Mouse (Mus musculus): Measurements from ENCODE around the gene Med18. TPM values are rescaled to one million over a fixed set of nuclear protein-coding genes. Genes with fewer than 3 reads are reported as not detected.
"Not testable (repeated sequence)": the region's sequence is repeated elsewhere in the genome, so short reads cannot be mapped to it uniquely, and the experiment has no call there.

Med18 gene
- polyA plus RNA-seq, 1 experiment from 2014 or later = 41.8 TPM

- no peaks in the 10 kb centered on the region for H3K9me3 ChIP-seq
- 90% methylated on average over 10 of the region's 10 CpGs for WGBS
- DNase-seq (ENCODE audit: extremely low spot score, low spot score) = no peak
- no peaks in the 10 kb centered on the region for H3K27me3 ChIP-seq (ENCODE audit: poor library complexity, severe bottlenecking)
- H3K4me3 ChIP-seq = no peak overlapping the region
- H3K27ac ChIP-seq = no peak overlapping the region
- no peaks in the 10 kb centered on the region for H3K4me1 ChIP-seq
- peaks cover 58% of the 10 kb centered on the region for H3K36me3 ChIP-seq (replicated peaks)
Measured at GRCm38 (mm10) chr4:132492178-132493060, 28.7 kb upstream of the Med18 start.

DNA sequence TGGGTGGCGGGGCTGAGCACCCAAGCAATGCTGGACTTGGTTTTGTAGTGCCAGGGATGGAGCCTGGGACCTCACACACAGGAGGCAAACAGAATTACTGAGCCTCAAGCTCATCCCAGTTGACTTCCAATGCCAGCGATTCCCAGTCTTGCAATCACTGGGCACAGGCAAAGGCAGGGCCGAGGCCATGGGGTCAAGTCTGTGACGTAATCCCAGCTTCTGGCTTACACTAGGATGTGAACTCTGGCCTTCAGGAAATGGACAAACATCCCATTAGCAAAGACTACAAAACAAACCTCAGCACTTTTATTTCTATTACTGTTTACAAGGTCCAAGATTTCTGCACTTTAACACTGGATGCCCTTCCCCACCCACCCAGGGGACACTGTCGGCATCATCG is 28.0 kb upstream of the Med18 start:
- WGBS = 90% methylated on average over 6 of the region's 6 CpGs
- DNase-seq (ENCODE audit: extremely low spot score, low spot score) = no peak
- H3K4me1 ChIP-seq = no peaks in the 10 kb centered on the region
- peaks cover 52% of the 10 kb centered on the region for H3K36me3 ChIP-seq (replicated peaks)
- no peak overlapping the region for H3K27ac ChIP-seq
- no peaks in the 10 kb centered on the region for H3K27me3 ChIP-seq (ENCODE audit: poor library complexity, severe bottlenecking)
- no peaks in the 10 kb centered on the region for H3K9me3 ChIP-seq
- H3K4me3 ChIP-seq = no peak overlapping the region

- no peak for DNase-seq (ENCODE audit: extremely low spot score, low spot score)
- 92% methylated on average over 8 of the region's 8 CpGs for WGBS
- H3K9me3 ChIP-seq = no peaks in the 10 kb centered on the region
- no peak overlapping the region for H3K4me3 ChIP-seq
- H3K27me3 ChIP-seq (ENCODE audit: poor library complexity, severe bottlenecking) = no peaks in the 10 kb centered on the region
- no peak overlapping the region for H3K27ac ChIP-seq
- peaks cover 45% of the 10 kb centered on the region for H3K36me3 ChIP-seq (replicated peaks)
- H3K4me1 ChIP-seq = no peaks in the 10 kb centered on the region
Measured at GRCm38 (mm10) chr4:132491057-132491456, 27.3 kb upstream of the Med18 start.

GRCm38 (mm10) chr4:132490273-132491010 is 26.7 kb upstream of the Med18 start:
- 94% methylated on average over 15 of the region's 15 CpGs for WGBS

GRCm38 (mm10) chr4:132488976-132489375 is 25.3 kb upstream of the Med18 start:
- H3K27ac ChIP-seq = no peak overlapping the region
- 82% methylated on average over 6 of the region's 6 CpGs for WGBS
- no peaks in the 10 kb centered on the region for H3K9me3 ChIP-seq
- H3K27me3 ChIP-seq (ENCODE audit: poor library complexity, severe bottlenecking) = no peaks in the 10 kb centered on the region
- no peaks in the 10 kb centered on the region for H3K4me1 ChIP-seq
- H3K36me3 ChIP-seq (replicated peaks) = peaks cover 25% of the 10 kb centered on the region
- H3K4me3 ChIP-seq = no peak overlapping the region
- no peak for DNase-seq (ENCODE audit: extremely low spot score, low spot score)

More at GRCm38 (mm10) chr4:132490273-132491010, 26.7 kb upstream of the Med18 start:
- Histone ChIP-seq H3K36me3 (replicated peaks) (peaks cover 39% of the 10 kb centered on the region), H3K4me1 (no peaks in the 10 kb centered on the region), H3K9me3 (no peaks in the 10 kb centered on the region), H3K4me3 (no peak overlapping the region), H3K27me3 (ENCODE audit: poor library complexity, severe bottlenecking) (no peaks in the 10 kb centered on the region), H3K27ac (no peak overlapping the region)
- DNase-seq (ENCODE audit: extremely low spot score, low spot score) = no peak

- Histone ChIP-seq H3K4me3 (no peak overlapping the region), H3K27me3 (ENCODE audit: poor library complexity, severe bottlenecking) (no peaks in the 10 kb centered on the region), H3K27ac (no peak overlapping the region), H3K9me3 (no peaks in the 10 kb centered on the region), H3K36me3 (replicated peaks) (peaks cover 21% of the 10 kb centered on the region), H3K4me1 (no peaks in the 10 kb centered on the region)
- WGBS = 92% methylated on average over 3 of the region's 3 CpGs
- DNase-seq (ENCODE audit: extremely low spot score, low spot score) = no peak
Measured at GRCm38 (mm10) chr4:132488521-132488920, 24.8 kb upstream of the Med18 start.

- Histone ChIP-seq H3K9me3 (no peaks in the 10 kb centered on the region), H3K36me3 (replicated peaks) (no peaks in the 10 kb centered on the region), H3K4me3 (no peak overlapping the region), H3K27ac (no peak overlapping the region), H3K4me1 (0 out of 2 replicates have a peak, but pooled peaks cover 3% of the 10 kb centered on the region), H3K27me3 (ENCODE audit: poor library complexity, severe bottlenecking) (no peaks in the 10 kb centered on the region)
- WGBS = 81% methylated on average over 5 of the region's 5 CpGs
- no peak for DNase-seq (ENCODE audit: extremely low spot score, low spot score)
Measured at GRCm38 (mm10) chr4:132484820-132485219, 21.1 kb upstream of the Med18 start.

DNA sequence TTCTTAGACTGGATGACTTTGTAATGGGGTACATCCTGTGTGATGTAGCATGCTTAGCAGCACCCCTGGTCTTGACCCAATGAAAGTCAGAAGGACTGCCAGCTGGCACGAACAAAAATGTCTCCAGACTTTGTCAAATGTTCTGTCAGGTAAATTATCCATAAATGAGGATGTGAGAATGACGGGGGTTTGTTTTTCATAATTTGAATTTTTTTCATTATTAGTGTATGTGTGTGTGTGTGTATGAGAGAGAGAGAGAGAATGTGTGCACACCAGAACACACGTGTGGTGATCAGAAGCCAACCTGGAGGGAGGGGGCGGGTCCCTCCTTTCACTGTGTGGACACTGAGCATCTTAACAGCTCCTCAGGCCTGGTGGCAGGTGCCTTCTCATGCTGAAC is 20.5 kb upstream of the Med18 start:
- no peaks in the 10 kb centered on the region for H3K9me3 ChIP-seq
- no peak overlapping the region for H3K27ac ChIP-seq
- H3K4me3 ChIP-seq = no peak overlapping the region
- 0 out of 2 replicates have a peak, but pooled peaks cover 3% of the 10 kb centered on the region for H3K4me1 ChIP-seq
- DNase-seq (ENCODE audit: extremely low spot score, low spot score) = no peak
- WGBS = 90% methylated on average over 4 of the region's 4 CpGs
- H3K36me3 ChIP-seq (replicated peaks) = no peaks in the 10 kb centered on the region
- H3K27me3 ChIP-seq (ENCODE audit: poor library complexity, severe bottlenecking) = no peaks in the 10 kb centered on the region

GRCm38 (mm10) chr4:132482956-132483608 is 19.4 kb upstream of the Med18 start:
- Histone ChIP-seq H3K4me3 (no peak overlapping the region), H3K9me3 (no peaks in the 10 kb centered on the region), H3K27me3 (ENCODE audit: poor library complexity, severe bottlenecking) (no peaks in the 10 kb centered on the region), H3K4me1 (0 out of 2 replicates have a peak, but pooled peaks cover 3% of the 10 kb centered on the region), H3K27ac (no peak overlapping the region), H3K36me3 (replicated peaks) (no peaks in the 10 kb centered on the region)
- 77% methylated on average over 13 of the region's 13 CpGs for WGBS
- DNase-seq (ENCODE audit: extremely low spot score, low spot score) = no peak

- H3K27ac ChIP-seq; H3K4me3 ChIP-seq; H3K36me3 ChIP-seq (replicated peaks); H3K4me1 ChIP-seq; H3K27me3 ChIP-seq (ENCODE audit: poor library complexity, severe bottlenecking); DNase-seq (ENCODE audit: extremely low spot score, low spot score); H3K9me3 ChIP-seq: not testable (repeated sequence)
- WGBS = 70% methylated on average over 3 of the region's 3 CpGs
Measured at GRCm38 (mm10) chr4:132482104-132482503, 18.4 kb upstream of the Med18 start.

DNA sequence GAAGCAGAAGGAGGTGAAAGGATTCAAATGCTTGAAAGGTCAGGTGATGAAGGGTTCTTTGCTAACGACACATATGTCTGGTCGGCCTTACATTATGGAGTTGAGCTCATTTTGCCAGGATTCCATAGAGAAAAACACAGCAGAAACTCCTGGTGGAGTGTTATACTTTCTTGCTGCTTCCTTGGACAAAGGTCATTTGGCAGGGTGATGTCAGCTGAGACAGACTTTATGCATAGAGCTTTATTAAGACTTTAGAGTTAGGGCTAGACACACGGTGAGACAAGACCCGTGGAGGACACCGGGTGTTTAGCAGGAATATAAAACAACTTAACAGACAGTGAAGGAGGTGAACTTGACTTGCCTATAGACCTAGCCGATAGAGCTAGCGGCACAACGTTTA is 14.1 kb upstream of the Med18 start:
- Histone ChIP-seq H3K4me3 (no peak overlapping the region), H3K4me1 (no peaks in the 10 kb centered on the region), H3K27me3 (ENCODE audit: poor library complexity, severe bottlenecking) (no peaks in the 10 kb centered on the region), H3K36me3 (replicated peaks) (no peaks in the 10 kb centered on the region), H3K27ac (no peak overlapping the region), H3K9me3 (no peaks in the 10 kb centered on the region)
- DNase-seq (ENCODE audit: extremely low spot score, low spot score) = no peak
- WGBS = 93% methylated on average over 8 of the region's 8 CpGs

GRCm38 (mm10) chr4:132475895-132476878 is 12.5 kb upstream of the Med18 start:
- no peaks in the 10 kb centered on the region for H3K36me3 ChIP-seq (replicated peaks)
- H3K27me3 ChIP-seq (ENCODE audit: poor library complexity, severe bottlenecking) = no peaks in the 10 kb centered on the region
- no peak overlapping the region for H3K27ac ChIP-seq
- no peaks in the 10 kb centered on the region for H3K9me3 ChIP-seq
- 83% methylated on average over 13 of the region's 13 CpGs for WGBS
- H3K4me3 ChIP-seq = no peak overlapping the region
- no peak for DNase-seq (ENCODE audit: extremely low spot score, low spot score)
- no peaks in the 10 kb centered on the region for H3K4me1 ChIP-seq
